Mouse (Mus musculus): Measurements from ENCODE around the gene Glis3. TPM values are rescaled to one million over a fixed set of nuclear protein-coding genes. Genes with fewer than 3 reads are reported as not detected.

The Glis3 gene
- polyA plus RNA-seq, 1 experiment from 2014 or later, result 2.3 TPM

DNA sequence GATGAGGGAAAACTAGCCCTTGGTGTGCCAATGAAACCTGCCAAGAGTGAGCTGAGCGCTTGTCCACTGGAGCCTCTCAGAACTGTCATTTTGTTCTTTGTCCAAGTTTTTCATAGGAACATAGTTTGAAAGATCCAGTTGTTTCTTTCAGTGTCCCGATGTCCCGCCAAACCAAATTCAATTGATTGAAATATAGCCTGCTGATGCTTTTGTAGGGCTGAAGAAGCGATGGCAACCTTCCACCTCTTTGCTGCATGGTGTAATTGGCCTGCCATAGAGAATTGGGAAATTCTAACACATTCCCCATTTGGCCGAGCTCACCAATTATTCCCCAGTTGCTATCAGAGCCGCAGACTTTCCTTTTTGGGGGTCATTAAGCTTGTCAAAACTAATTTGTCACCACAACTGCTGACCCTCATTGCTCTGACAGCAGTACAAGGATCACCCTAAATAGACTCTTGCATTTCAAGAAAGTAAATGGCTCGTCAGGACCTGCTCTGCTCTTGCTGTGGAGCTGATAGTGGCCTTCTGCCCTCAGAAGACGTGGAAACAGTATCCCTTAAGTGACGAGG lies 299.1 kb downstream of the Glis3 start:
- DNase-seq (ENCODE audit: low spot score), result peak; percentile 24
- H3K27ac ChIP-seq (replicated peaks), result no peak overlapping the region
- H3K4me3 ChIP-seq, result no peak overlapping the region
- H3K27me3 ChIP-seq (replicated peaks; ENCODE audit: low read depth, poor library complexity, severe bottlenecking), result no peaks in the 10 kb centered on the region
- H3K4me1 ChIP-seq, result peaks cover 30% of the 10 kb centered on the region
- WGBS, result 44% methylated on average over 9 of the region's 9 CpGs
- no peaks in the 10 kb centered on the region for H3K36me3 ChIP-seq (replicated peaks)
- no peaks in the 10 kb centered on the region for H3K9me3 ChIP-seq

DNA sequence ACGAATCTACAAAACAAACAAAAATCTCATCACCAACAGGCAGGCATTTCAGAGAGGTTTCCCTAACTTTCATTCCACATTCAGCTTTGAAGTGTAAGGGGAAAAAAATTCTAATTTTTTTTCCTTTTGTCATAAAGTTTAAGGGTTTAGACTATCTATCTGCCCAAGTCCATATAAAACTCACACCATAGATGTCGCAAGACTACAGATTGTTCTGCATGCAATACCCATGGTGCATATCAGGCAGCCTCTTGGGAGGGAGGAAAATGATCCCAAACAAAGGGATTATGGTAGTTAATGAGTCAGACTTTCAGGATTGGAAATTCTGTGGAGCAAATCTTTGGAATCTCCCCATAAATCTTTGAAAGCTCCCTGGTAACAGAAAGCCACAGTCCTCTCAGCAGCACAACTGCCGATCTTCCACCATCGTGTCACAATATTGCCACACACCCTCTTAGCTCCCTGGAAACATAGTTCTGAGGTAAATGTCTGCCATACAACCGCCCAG lies 302.0 kb downstream of the Glis3 start:
- 89% methylated on average over 5 of the region's 5 CpGs for WGBS
- Histone ChIP-seq H3K4me3 (no peak overlapping the region), H3K27me3 (replicated peaks; ENCODE audit: low read depth, poor library complexity, severe bottlenecking) (0 out of 2 replicates have a peak, but pooled peaks cover 3% of the 10 kb centered on the region), H3K27ac (replicated peaks) (no peak overlapping the region), H3K9me3 (no peaks in the 10 kb centered on the region), H3K36me3 (replicated peaks) (no peaks in the 10 kb centered on the region), H3K4me1 (peaks cover 33% of the 10 kb centered on the region)
- DNase-seq (ENCODE audit: low spot score), result no peak

GRCm38 (mm10) chr19:28376401-28376800 lies 303.5 kb downstream of the Glis3 start:
- WGBS, result 79% methylated on average over 1 of the region's 1 CpGs
- no peaks in the 10 kb centered on the region for H3K36me3 ChIP-seq (replicated peaks)
- no peaks in the 10 kb centered on the region for H3K9me3 ChIP-seq
- DNase-seq (ENCODE audit: low spot score), result no peak
- no peak overlapping the region for H3K27ac ChIP-seq (replicated peaks)
- peaks cover 19% of the 10 kb centered on the region for H3K4me1 ChIP-seq
- H3K4me3 ChIP-seq, result no peak overlapping the region
- H3K27me3 ChIP-seq (replicated peaks; ENCODE audit: low read depth, poor library complexity, severe bottlenecking), result 0 out of 2 replicates have a peak, but pooled peaks cover 3% of the 10 kb centered on the region

DNA sequence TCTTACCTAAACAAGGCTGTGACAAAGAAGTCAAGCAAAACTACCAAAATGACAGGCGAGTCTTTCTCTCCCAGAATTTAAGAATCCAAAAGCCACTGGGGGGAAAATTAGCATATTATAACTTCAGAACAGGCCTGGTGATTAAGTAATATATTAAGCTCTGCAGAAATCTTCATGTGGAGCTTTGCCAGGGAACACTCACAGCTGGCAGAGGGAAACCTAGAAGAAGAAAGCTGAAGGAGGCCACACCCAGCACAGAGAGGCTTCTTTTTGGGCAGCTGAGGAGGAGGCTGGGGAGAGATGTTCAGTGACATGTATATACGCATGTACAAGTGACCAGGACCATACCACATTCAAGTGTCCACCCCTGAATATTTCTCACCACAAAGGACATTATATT lies 304.1 kb downstream of the Glis3 start:
- no peak for DNase-seq (ENCODE audit: low spot score)
- Histone ChIP-seq H3K9me3 (no peaks in the 10 kb centered on the region), H3K4me1 (peaks cover 12% of the 10 kb centered on the region), H3K27me3 (replicated peaks; ENCODE audit: low read depth, poor library complexity, severe bottlenecking) (0 out of 2 replicates have a peak, but pooled peaks cover 3% of the 10 kb centered on the region), H3K27ac (replicated peaks) (no peak overlapping the region), H3K36me3 (replicated peaks) (no peaks in the 10 kb centered on the region), H3K4me3 (no peak overlapping the region)
- WGBS, result 87% methylated on average over 2 of the region's 2 CpGs

DNA sequence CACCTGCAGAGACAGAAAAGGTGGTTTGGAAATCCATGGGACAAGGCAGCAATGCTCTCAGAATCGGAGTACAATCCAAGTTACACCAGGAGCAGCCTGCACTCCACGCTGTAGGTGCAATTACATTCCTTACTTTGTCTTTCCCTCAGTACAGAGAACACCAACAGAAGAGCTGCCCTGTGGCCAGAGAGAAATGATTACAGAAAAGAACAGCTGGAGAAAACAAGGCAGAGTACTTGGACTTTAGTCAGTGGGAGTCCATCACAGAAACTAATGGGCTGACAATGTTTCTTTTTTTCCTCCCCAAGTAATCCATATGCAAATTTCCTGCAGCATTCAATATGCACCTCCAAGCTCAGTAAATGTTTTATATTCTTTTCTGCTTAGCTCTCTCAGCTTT lies 305.4 kb downstream of the Glis3 start:
- no peak overlapping the region for H3K4me3 ChIP-seq
- no peaks in the 10 kb centered on the region for H3K36me3 ChIP-seq (replicated peaks)
- H3K27me3 ChIP-seq (replicated peaks; ENCODE audit: low read depth, poor library complexity, severe bottlenecking), result 0 out of 2 replicates have a peak, but pooled peaks cover 3% of the 10 kb centered on the region
- no peak overlapping the region for H3K27ac ChIP-seq (replicated peaks)
- WGBS, result 53% methylated on average over 2 of the region's 2 CpGs
- peaks cover 7% of the 10 kb centered on the region; the same call in 1 of the 2 replicates for H3K4me1 ChIP-seq
- no peaks in the 10 kb centered on the region for H3K9me3 ChIP-seq
- DNase-seq (ENCODE audit: low spot score), result no peak

DNA sequence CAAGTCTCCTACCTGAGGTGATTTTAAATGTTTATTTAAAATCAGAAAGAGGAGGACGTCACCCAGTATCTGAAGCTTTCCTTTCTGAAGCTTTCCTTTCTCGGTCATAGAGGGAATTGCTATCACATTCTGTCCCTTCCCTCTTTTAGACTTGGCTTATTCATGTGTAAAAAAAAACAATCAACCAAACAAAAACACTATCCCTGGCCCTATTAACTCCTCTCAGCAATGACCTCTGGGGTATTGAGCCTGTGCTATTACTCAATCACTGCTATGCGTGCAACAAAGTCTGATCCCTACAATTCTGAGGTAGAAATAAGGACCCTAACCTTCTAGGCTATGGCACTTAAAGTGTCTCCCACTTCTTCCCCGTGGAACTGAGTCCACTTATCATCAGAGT lies 311.7 kb downstream of the Glis3 start:
- Histone ChIP-seq H3K36me3 (replicated peaks) (no peaks in the 10 kb centered on the region), H3K9me3 (no peaks in the 10 kb centered on the region), H3K27me3 (replicated peaks; ENCODE audit: low read depth, poor library complexity, severe bottlenecking) (no peaks in the 10 kb centered on the region), H3K4me1 (no peaks in the 10 kb centered on the region; the same call in 1 of the 2 replicates), H3K27ac (replicated peaks) (no peak overlapping the region), H3K4me3 (no peak overlapping the region)
- 72% methylated on average over 4 of the region's 4 CpGs for WGBS
- DNase-seq (ENCODE audit: low spot score), result no peak

DNA sequence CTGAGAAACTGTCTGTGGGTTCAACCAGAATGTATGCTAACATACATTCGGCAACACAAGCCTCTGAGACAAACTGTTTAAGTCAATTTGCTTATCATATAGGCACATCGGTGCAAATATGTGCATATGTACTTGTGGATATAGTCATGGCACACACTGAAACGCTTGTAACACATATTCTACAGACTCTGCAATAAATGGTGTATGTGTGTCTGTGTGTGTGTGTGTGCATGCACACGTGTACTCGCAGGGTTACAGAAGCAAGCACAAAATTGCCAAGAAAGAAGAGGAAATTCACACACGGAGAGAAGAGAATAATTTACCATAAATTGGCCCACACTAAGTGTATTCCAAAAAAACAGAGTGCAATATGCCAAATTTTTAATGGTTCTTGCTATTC lies 312.6 kb downstream of the Glis3 start:
- DNase-seq (ENCODE audit: low spot score), result no peak
- Histone ChIP-seq H3K27ac (replicated peaks) (no peak overlapping the region), H3K4me1 (peaks cover 8% of the 10 kb centered on the region; the same call in 1 of the 2 replicates), H3K9me3 (no peaks in the 10 kb centered on the region), H3K36me3 (replicated peaks) (no peaks in the 10 kb centered on the region), H3K4me3 (no peak overlapping the region), H3K27me3 (replicated peaks; ENCODE audit: low read depth, poor library complexity, severe bottlenecking) (no peaks in the 10 kb centered on the region)
- WGBS, result 93% methylated on average over 6 of the region's 6 CpGs

DNA sequence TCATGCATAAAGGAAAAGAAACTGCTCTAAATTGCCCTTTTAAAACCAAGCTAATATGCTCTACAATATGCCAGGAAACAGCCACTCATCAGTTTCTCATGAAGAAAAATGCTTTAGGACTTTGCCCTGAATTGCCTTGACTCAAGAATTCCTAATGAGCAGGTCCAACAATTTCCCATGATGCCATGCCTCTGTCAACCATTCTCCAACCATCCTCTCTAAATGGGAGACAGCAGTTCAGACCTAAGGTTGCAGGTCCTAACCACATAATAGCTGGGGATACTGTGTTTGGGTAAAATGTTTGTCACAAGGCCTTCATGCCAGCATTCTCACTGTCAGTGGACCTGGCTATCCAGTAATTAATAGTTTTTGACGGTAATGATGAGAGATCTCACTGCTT lies 313.1 kb downstream of the Glis3 start:
- Histone ChIP-seq H3K27ac (replicated peaks) (no peak overlapping the region), H3K4me1 (peaks cover 8% of the 10 kb centered on the region; the same call in 1 of the 2 replicates), H3K36me3 (replicated peaks) (no peaks in the 10 kb centered on the region), H3K27me3 (replicated peaks; ENCODE audit: low read depth, poor library complexity, severe bottlenecking) (no peaks in the 10 kb centered on the region), H3K4me3 (no peak overlapping the region), H3K9me3 (no peaks in the 10 kb centered on the region)
- no peak for DNase-seq (ENCODE audit: low spot score)
- 88% methylated on average over 1 of the region's 1 CpGs for WGBS

GRCm38 (mm10) chr19:28365897-28366296 lies 314.0 kb downstream of the Glis3 start:
- Histone ChIP-seq H3K9me3 (no peaks in the 10 kb centered on the region), H3K4me1 (peaks cover 8% of the 10 kb centered on the region; the same call in 1 of the 2 replicates), H3K27ac (replicated peaks) (no peak overlapping the region), H3K27me3 (replicated peaks; ENCODE audit: low read depth, poor library complexity, severe bottlenecking) (no peaks in the 10 kb centered on the region), H3K36me3 (replicated peaks) (no peaks in the 10 kb centered on the region), H3K4me3 (no peak overlapping the region)
- DNase-seq (ENCODE audit: low spot score), result peak; percentile 59
- 39% methylated on average over 7 of the region's 7 CpGs for WGBS

GRCm38 (mm10) chr19:28360884-28361283 lies 319.0 kb downstream of the Glis3 start:
- H3K4me3 ChIP-seq, result no peak overlapping the region
- no peaks in the 10 kb centered on the region for H3K36me3 ChIP-seq (replicated peaks)
- H3K9me3 ChIP-seq, result no peaks in the 10 kb centered on the region
- H3K4me1 ChIP-seq, result peaks cover 8% of the 10 kb centered on the region; the same call in 1 of the 2 replicates
- H3K27me3 ChIP-seq (replicated peaks; ENCODE audit: low read depth, poor library complexity, severe bottlenecking), result no peaks in the 10 kb centered on the region
- H3K27ac ChIP-seq (replicated peaks), result no peak overlapping the region
- 93% methylated on average over 4 of the region's 4 CpGs for WGBS
- DNase-seq (ENCODE audit: low spot score), result no peak

- Histone ChIP-seq H3K27ac (replicated peaks) (no peak overlapping the region), H3K27me3 (replicated peaks; ENCODE audit: low read depth, poor library complexity, severe bottlenecking) (no peaks in the 10 kb centered on the region), H3K4me3 (no peak overlapping the region), H3K9me3 (no peaks in the 10 kb centered on the region), H3K36me3 (replicated peaks) (no peaks in the 10 kb centered on the region), H3K4me1 (peaks cover 4% of the 10 kb centered on the region; the same call in 1 of the 2 replicates)
- WGBS, result 88% methylated on average over 9 of the region's 9 CpGs
- DNase-seq (ENCODE audit: low spot score), result no peak
Measured at GRCm38 (mm10) chr19:28357595-28357994, 322.3 kb downstream of the Glis3 start.

DNA sequence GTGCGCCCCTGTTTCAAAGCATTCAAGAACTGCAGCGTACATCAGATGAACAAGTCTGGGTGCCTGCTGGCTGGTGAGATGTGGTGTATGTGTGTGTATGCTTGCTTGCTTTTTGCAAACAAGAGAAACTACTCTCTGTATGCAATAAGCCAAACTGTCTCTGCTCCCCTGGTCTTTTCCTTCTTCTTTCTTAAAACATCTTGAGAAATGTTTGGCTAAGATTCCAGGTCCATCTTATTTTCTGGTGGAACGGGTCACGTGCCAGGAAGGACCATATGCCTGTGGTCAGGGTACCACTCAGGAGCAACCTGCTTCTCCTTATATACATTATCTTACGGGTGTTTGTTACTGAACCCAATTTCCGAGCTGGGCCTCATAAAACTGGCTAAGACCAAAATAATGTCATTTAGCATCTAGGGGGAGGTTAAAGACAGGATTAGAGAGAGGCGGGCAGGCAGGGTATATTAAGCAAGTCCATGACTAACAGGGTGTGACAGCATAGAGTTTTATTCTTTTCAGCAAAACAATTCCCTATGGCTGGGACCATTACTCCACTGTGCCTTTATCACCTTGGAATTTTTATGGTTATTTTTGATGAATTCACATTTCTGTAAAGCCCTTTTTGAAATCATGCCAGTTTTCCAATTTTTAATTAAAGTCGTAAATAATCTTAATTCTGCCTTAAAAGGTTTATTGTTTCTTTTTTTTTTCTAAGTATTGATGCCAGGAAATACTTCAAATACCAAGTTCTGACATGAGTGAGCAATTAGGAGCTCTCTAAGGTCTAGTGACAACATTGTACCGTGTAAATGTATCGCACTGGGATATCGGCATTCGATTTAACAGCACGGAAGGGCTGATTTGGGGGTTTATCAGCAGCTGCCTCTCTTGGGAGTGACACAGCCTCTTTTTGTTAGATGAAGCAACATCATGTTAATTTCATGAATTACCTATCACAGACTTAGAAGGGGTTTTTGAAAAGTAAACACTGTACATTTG lies 328.5 kb downstream of the Glis3 start:
- DNase-seq (ENCODE audit: low spot score), result no peak
- Histone ChIP-seq H3K9me3 (no peaks in the 10 kb centered on the region), H3K27ac (replicated peaks) (no peak overlapping the region), H3K27me3 (replicated peaks; ENCODE audit: low read depth, poor library complexity, severe bottlenecking) (no peaks in the 10 kb centered on the region), H3K4me1 (peaks cover 24% of the 10 kb centered on the region), H3K36me3 (replicated peaks) (no peaks in the 10 kb centered on the region), H3K4me3 (no peak overlapping the region)
- 69% methylated on average over 13 of the region's 13 CpGs for WGBS
